Mouse (Mus musculus): ENCODE results near the gene Eepd1. TPM values are rescaled to one million over a fixed set of nuclear protein-coding genes. Genes with fewer than 3 reads are reported as not detected.

The Eepd1 gene
- total and polyA plus RNA-seq, 2 experiments from 2014 or later, result 16.3 to 16.8 TPM

GRCm38 (mm10) chr9:25455027-25455426, 26.3 kb upstream of the Eepd1 start:
- Histone ChIP-seq H3K4me2 (ENCODE audit: low read depth) (no peak overlapping the region), H3K4me1 (ENCODE audit: insufficient read depth) (no peaks in the 10 kb centered on the region), H3K9me3 (ENCODE audit: low read length) (no peaks in the 10 kb centered on the region), H3K4me3 (ENCODE audit: low read depth, low read length) (no peak overlapping the region), H3K9ac (no peak overlapping the region), H3K27ac (ENCODE audit: low read depth, low read length) (no peak overlapping the region), H3K36me3 (ENCODE audit: insufficient read depth) (no peaks in the 10 kb centered on the region), H3K27me3 (ENCODE audit: insufficient read depth, low read length) (no peaks in the 10 kb centered on the region)
- ATAC-seq (no peak), DNase-seq (no peak)
- 97% methylated on average over 2 of the region's 2 CpGs for WGBS
- TF ChIP-seq CTCF (IDR thresholded peaks at IDR 0.05; ENCODE audit: low read depth), result no peak

GRCm38 (mm10) chr9:25460835-25461555, 20.4 kb upstream of the Eepd1 start:
- Histone ChIP-seq H3K27me3 (ENCODE audit: insufficient read depth, low read length) (no peaks in the 10 kb centered on the region), H3K27ac (ENCODE audit: low read depth, low read length) (no peak overlapping the region), H3K9me3 (ENCODE audit: low read length) (no peaks in the 10 kb centered on the region), H3K36me3 (ENCODE audit: insufficient read depth) (no peaks in the 10 kb centered on the region), H3K4me3 (ENCODE audit: low read depth, low read length) (no peak overlapping the region), H3K4me2 (ENCODE audit: low read depth) (no peak overlapping the region), H3K4me1 (ENCODE audit: insufficient read depth) (no peaks in the 10 kb centered on the region), H3K9ac (no peak overlapping the region)
- TF ChIP-seq CTCF (IDR thresholded peaks at IDR 0.05; ENCODE audit: low read depth), result no peak
- DNase-seq (no peak), ATAC-seq (no peak)
- WGBS, result 88% methylated on average over 10 of the region's 10 CpGs

GRCm38 (mm10) chr9:25464305-25464704, 17.0 kb upstream of the Eepd1 start:
- H3K36me3 ChIP-seq (ENCODE audit: insufficient read depth), result no peaks in the 10 kb centered on the region
- no peak for TF ChIP-seq CTCF (IDR thresholded peaks at IDR 0.05; ENCODE audit: low read depth)
- no peaks in the 10 kb centered on the region for H3K4me1 ChIP-seq (ENCODE audit: insufficient read depth)
- H3K9me3 ChIP-seq (ENCODE audit: low read length), result no peaks in the 10 kb centered on the region
- DNase-seq (no peak), ATAC-seq (no peak)
- H3K27ac ChIP-seq (ENCODE audit: low read depth, low read length), result no peak overlapping the region
- H3K9ac ChIP-seq, result no peak overlapping the region
- 83% methylated on average over 1 of the region's 1 CpGs for whole genome bisulfite sequencing
- no peaks in the 10 kb centered on the region for H3K27me3 ChIP-seq (ENCODE audit: insufficient read depth, low read length)
- no peak overlapping the region for H3K4me2 ChIP-seq (ENCODE audit: low read depth)
- H3K4me3 ChIP-seq (ENCODE audit: low read depth, low read length), result no peak overlapping the region

- 0 out of 2 replicates have a peak, but pooled peaks cover 4% of the 10 kb centered on the region for H3K4me1 ChIP-seq (ENCODE audit: insufficient read depth)
- no peak for TF ChIP-seq CTCF (IDR thresholded peaks at IDR 0.05; ENCODE audit: low read depth)
- no peak for ATAC-seq
- 79% methylated on average over 7 of the region's 7 CpGs for WGBS
- H3K27me3 ChIP-seq (ENCODE audit: insufficient read depth, low read length), result no peaks in the 10 kb centered on the region
- H3K9ac ChIP-seq, result no peak overlapping the region
- H3K4me2 ChIP-seq (ENCODE audit: low read depth), result no peak overlapping the region
- H3K9me3 ChIP-seq (ENCODE audit: low read length), result no peaks in the 10 kb centered on the region
- no peak overlapping the region for H3K27ac ChIP-seq (ENCODE audit: low read depth, low read length)
- H3K36me3 ChIP-seq (ENCODE audit: insufficient read depth), result no peaks in the 10 kb centered on the region
- no peak for DNase-seq
- H3K4me3 ChIP-seq (ENCODE audit: low read depth, low read length), result no peak overlapping the region
Measured at GRCm38 (mm10) chr9:25479392-25480020, 1.8 kb upstream of the Eepd1 start.

- H3K9ac ChIP-seq, result no peak overlapping the region; the same call in 1 of the 2 replicates
- DNase-seq (no peak), ATAC-seq (no peak)
- H3K4me1 ChIP-seq (ENCODE audit: insufficient read depth), result 0 out of 2 replicates have a peak, but pooled peaks cover 4% of the 10 kb centered on the region
- no peak for TF ChIP-seq CTCF (IDR thresholded peaks at IDR 0.05; ENCODE audit: low read depth)
- H3K27me3 ChIP-seq (ENCODE audit: insufficient read depth, low read length), result no peaks in the 10 kb centered on the region
- H3K4me3 ChIP-seq (ENCODE audit: low read depth, low read length), result no peak overlapping the region
- no peak overlapping the region for H3K4me2 ChIP-seq (ENCODE audit: low read depth)
- no peaks in the 10 kb centered on the region for H3K9me3 ChIP-seq (ENCODE audit: low read length)
- no peak overlapping the region for H3K27ac ChIP-seq (ENCODE audit: low read depth, low read length)
- 88% methylated on average over 2 of the region's 2 CpGs for WGBS
- H3K36me3 ChIP-seq (ENCODE audit: insufficient read depth), result no peaks in the 10 kb centered on the region
Measured at GRCm38 (mm10) chr9:25480676-25481075, 671 bp upstream of the Eepd1 start.

GRCm38 (mm10) chr9:25482322-25482998, 1.1 kb downstream of the Eepd1 start:
- WGBS, result 52% methylated on average over 22 of the region's 22 CpGs
- no peaks in the 10 kb centered on the region for H3K36me3 ChIP-seq (ENCODE audit: insufficient read depth)
- peak overlapping the region; percentile 60 for H3K4me3 ChIP-seq (ENCODE audit: low read depth, low read length)
- peak overlapping the region; percentile 82 for H3K4me2 ChIP-seq (ENCODE audit: low read depth)
- TF ChIP-seq CTCF (IDR thresholded peaks at IDR 0.05; ENCODE audit: low read depth), result no peak
- no peak overlapping the region for H3K27ac ChIP-seq (ENCODE audit: low read depth, low read length)
- no peaks in the 10 kb centered on the region for H3K9me3 ChIP-seq (ENCODE audit: low read length)
- ATAC-seq (no peak), DNase-seq (no peak)
- H3K9ac ChIP-seq, result peak overlapping the region; percentile 58; the same call in 1 of the 2 replicates
- 0 out of 2 replicates have a peak, but pooled peaks cover 10% of the 10 kb centered on the region for H3K4me1 ChIP-seq (ENCODE audit: insufficient read depth)
- no peaks in the 10 kb centered on the region for H3K27me3 ChIP-seq (ENCODE audit: insufficient read depth, low read length)

- H3K9me3 ChIP-seq (ENCODE audit: low read length), result no peaks in the 10 kb centered on the region
- 88% methylated on average over 9 of the region's 9 CpGs for WGBS
- peak overlapping the region; percentile 60 for H3K4me3 ChIP-seq (ENCODE audit: low read depth, low read length)
- no peak for DNase-seq
- TF ChIP-seq CTCF (IDR thresholded peaks at IDR 0.05; ENCODE audit: low read depth), result no peak; the same call in 1 of the 2 replicates
- H3K4me1 ChIP-seq (ENCODE audit: insufficient read depth), result 0 out of 2 replicates have a peak, but pooled peaks cover 10% of the 10 kb centered on the region
- H3K4me2 ChIP-seq (ENCODE audit: low read depth), result peak overlapping the region; percentile 82
- no peak for ATAC-seq
- no peak overlapping the region for H3K9ac ChIP-seq
- no peak overlapping the region for H3K27ac ChIP-seq (ENCODE audit: low read depth, low read length)
- H3K36me3 ChIP-seq (ENCODE audit: insufficient read depth), result no peaks in the 10 kb centered on the region
- H3K27me3 ChIP-seq (ENCODE audit: insufficient read depth, low read length), result no peaks in the 10 kb centered on the region
Measured at GRCm38 (mm10) chr9:25482999-25483347, 1.6 kb downstream of the Eepd1 start.
